Mouse (Mus musculus) limb, embryonic 12.5 days (tissue): ENCODE data around the gene Rgs14. TPM values are rescaled to one million over a fixed set of nuclear protein-coding genes. Genes with fewer than 3 reads are reported as not detected.

Experiments used
- ATAC-seq: fragments of 200-750 bp; cut with Nextera tagmentation; 2 replicates; pipeline ENCODE4 v1.8.0; 2017; ENCODE audit warnings: low read depth, moderate TSS enrichment; ENCODE audit not compliant: insufficient number of reproducible peaks, insufficient read depth, low FRiP score, low TSS enrichment
- H3K27ac ChIP-seq: fragments of 300-500 bp; sonication (generic); 2 replicates; pipeline ENCODE4 v1.5.1; 2016; ENCODE audit warnings: mild to moderate bottlenecking, moderate library complexity
- H3K27me3 ChIP-seq: fragments of 300-500 bp; sonication (generic); 2 replicates; pipeline ENCODE4 v1.6.1; 2016; ENCODE audit warnings: mild to moderate bottlenecking, moderate library complexity
- H3K36me3 ChIP-seq: fragments of 300-500 bp; sonication (generic); 2 replicates; pipeline ENCODE4 v1.6.1; 2016; ENCODE audit warnings: mild to moderate bottlenecking, moderate library complexity
- H3K4me1 ChIP-seq: fragments of 300-500 bp; sonication (generic); replicated peaks from 2 replicates; pipeline ENCODE4 v1.6.1; 2016
- H3K4me2 ChIP-seq: fragments of 300-500 bp; sonication (generic); 2 replicates; pipeline ENCODE4 v1.6.1; 2016; ENCODE audit warnings: mild to moderate bottlenecking, moderate library complexity
- H3K4me3 ChIP-seq: fragments of 300-500 bp; sonication (generic); replicated peaks from 2 replicates; pipeline ENCODE4 v1.5.1; 2016; ENCODE audit warnings: mild to moderate bottlenecking
- H3K9ac ChIP-seq: fragments of 300-500 bp; sonication (generic); replicated peaks from 2 replicates; pipeline ENCODE4 v1.6.1; 2016; ENCODE audit warnings: mild to moderate bottlenecking, moderate library complexity
- H3K9me3 ChIP-seq: fragments of 300-500 bp; sonication (generic); 2 replicates; pipeline ENCODE4 v1.6.1; 2016; ENCODE audit warnings: mild to moderate bottlenecking, moderate library complexity
- WGBS: fragments of 180-500 bp; shearing (Covaris S2); methylation state at CpG from one replicate; pipeline ENCODE4 v1.1.7; 2016; 5-methylcytosine and 5-hydroxymethylcytosine counted together
- polyA plus RNA-seq: library from polyadenylated mRNA; unstranded; fragments of >200 nt; fragmentation: Nextera tagmentation; extraction: Ambion mirVana; gene quantifications from 2 replicates; pipeline ENCODE4 v1.2.1, GENCODE M21; 2016

The Rgs14 gene
- polyA plus RNA-seq, 1 experiment from 2014 or later = 1.2 TPM

GRCm38 (mm10) chr13:55426613-55427012, 57.1 kb downstream of the Rgs14 start, which contains the start of gene F12:
TSS of gene F12 (minus strand) at chr13:55426793.
- 89% methylated on average over 10 of the region's 10 CpGs for WGBS
- Histone ChIP-seq H3K9me3 (no peaks in the 10 kb centered on the region), H3K36me3 (no peaks in the 10 kb centered on the region), H3K4me1 (peaks cover 3% of the 10 kb centered on the region), H3K4me2 (no peak within 1 kb of the TSS), H3K9ac (no peak within 1 kb of the TSS), H3K27me3 (peaks cover 22% of the 10 kb centered on the region), H3K4me3 (no peak within 1 kb of the TSS), H3K27ac (no peak within 1 kb of the TSS)
- ATAC-seq = no peak

- WGBS = 69% methylated on average over 12 of the region's 12 CpGs
Measured at GRCm38 (mm10) chr13:55429226-55429888, 59.8 kb downstream of the Rgs14 start.

DNA sequence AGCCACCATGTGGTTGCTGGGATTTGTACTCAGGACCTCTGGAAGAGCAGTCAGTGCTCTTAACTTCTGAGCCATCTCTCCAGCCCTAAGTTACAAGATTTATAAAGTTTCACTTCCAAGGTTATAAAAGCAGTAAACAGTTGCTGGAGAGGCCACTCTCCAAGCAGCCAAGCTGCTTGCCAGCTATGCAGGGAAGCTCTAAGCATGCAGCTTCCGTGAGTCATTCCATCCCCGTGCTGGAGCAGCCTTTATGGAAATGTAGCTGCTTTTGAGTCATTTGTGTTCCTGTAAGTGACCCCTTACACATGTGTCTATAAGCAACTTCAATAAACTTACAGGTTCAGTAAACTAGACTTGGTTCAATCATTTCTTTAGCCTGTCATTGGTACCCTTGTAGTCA, 61.0 kb downstream of the Rgs14 start:
- H3K9me3 ChIP-seq = 0 out of 2 replicates have a peak, but pooled peaks cover 5% of the 10 kb centered on the region
- no peaks in the 10 kb centered on the region for H3K36me3 ChIP-seq
- no peak for ATAC-seq
- 81% methylated on average over 2 of the region's 2 CpGs for WGBS
- peaks cover 4% of the 10 kb centered on the region for H3K27me3 ChIP-seq
- H3K27ac ChIP-seq = no peak overlapping the region
- no peak overlapping the region for H3K9ac ChIP-seq
- H3K4me3 ChIP-seq = no peak overlapping the region
- H3K4me2 ChIP-seq = no peak overlapping the region
- no peaks in the 10 kb centered on the region for H3K4me1 ChIP-seq

More at GRCm38 (mm10) chr13:55429226-55429888, 59.8 kb downstream of the Rgs14 start:
- no peak for ATAC-seq
- H3K4me1 ChIP-seq = no peaks in the 10 kb centered on the region
- no peak overlapping the region for H3K4me3 ChIP-seq
- no peak overlapping the region for H3K27ac ChIP-seq
- peaks cover 4% of the 10 kb centered on the region for H3K27me3 ChIP-seq
- no peak overlapping the region for H3K9ac ChIP-seq
- 0 out of 2 replicates have a peak, but pooled peaks cover 5% of the 10 kb centered on the region for H3K9me3 ChIP-seq
- no peak overlapping the region for H3K4me2 ChIP-seq
- no peaks in the 10 kb centered on the region for H3K36me3 ChIP-seq

DNA sequence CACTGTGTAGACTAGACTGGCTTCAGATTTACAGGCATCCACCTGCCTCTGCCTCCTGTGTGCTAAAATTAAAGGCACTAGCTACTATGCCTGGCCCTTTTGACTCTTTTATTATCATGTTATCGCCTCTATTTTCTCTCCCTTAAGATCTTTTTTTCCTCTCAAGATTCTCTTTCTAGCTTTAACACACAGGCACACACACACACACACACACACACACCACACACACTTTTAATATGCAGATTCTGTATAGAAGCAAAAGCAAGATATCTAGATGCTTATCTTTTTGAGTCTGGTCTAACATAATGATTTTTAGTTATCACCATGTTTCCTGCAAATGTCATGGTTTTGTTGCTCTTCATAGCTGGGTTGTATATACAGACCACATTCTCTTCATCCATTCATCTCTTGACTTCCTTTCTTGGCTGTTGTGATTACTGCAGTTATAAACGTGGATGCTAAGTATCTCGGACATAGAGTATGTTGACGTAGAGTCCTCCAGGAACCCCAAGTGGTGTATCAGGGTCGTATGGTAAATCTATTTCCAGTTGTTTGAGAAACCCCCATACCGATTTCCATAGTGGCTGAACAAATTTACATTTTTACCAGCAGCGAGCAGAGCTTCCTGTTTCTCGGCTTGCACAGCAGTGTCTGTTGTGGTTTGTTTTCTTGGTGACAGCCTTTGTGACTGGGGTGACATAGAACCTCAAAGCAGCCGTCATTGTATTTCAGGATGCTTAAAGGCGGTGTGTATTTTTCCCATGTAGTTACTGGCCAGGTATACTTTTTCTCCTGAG, 62.6 kb downstream of the Rgs14 start:
- Histone ChIP-seq H3K9ac (no peak overlapping the region), H3K9me3 (0 out of 2 replicates have a peak, but pooled peaks cover 5% of the 10 kb centered on the region), H3K27me3 (no peaks in the 10 kb centered on the region; the same call in 1 of the 2 replicates), H3K27ac (no peak overlapping the region), H3K4me1 (no peaks in the 10 kb centered on the region), H3K4me2 (no peak overlapping the region), H3K36me3 (no peaks in the 10 kb centered on the region), H3K4me3 (no peak overlapping the region)
- ATAC-seq = no peak
- WGBS = 77% methylated on average over 10 of the region's 10 CpGs

Other genes with a start within 250 kb of the Rgs14 start
- not detected in 2 replicates for gene Gm17617, start 236.2 kb upstream of the Rgs14 start, polyA plus RNA-seq
- gene Fgfr4, start 217.1 kb upstream of the Rgs14 start, polyA plus RNA-seq = 6.1 and 7.4 TPM in 2 replicates
- gene Nsd1, start 159.9 kb upstream of the Rgs14 start, polyA plus RNA-seq = 81.3 and 91.8 TPM in 2 replicates
- 361 and 370 TPM in 2 replicates for gene Prelid1, start 49.2 kb upstream of the Rgs14 start, polyA plus RNA-seq
- 108 and 109 TPM in 2 replicates for gene Rab24, start 47.8 kb upstream of the Rgs14 start, polyA plus RNA-seq
- 33.7 and 34.9 TPM in 2 replicates for gene Mxd3, start 39.9 kb upstream of the Rgs14 start, polyA plus RNA-seq
- gene Lman2, start 6.9 kb upstream of the Rgs14 start, polyA plus RNA-seq = 92.9 and 99.8 TPM in 2 replicates
- not detected in 2 replicates for gene Slc34a1, start 28.5 kb downstream of the Rgs14 start, polyA plus RNA-seq
- gene Pfn3, start 45.5 kb downstream of the Rgs14 start, polyA plus RNA-seq = not detected in 2 replicates
- gene F12, start 57.1 kb downstream of the Rgs14 start, polyA plus RNA-seq = 0.18 TPM in 1 of 2 replicates, not detected in the other
- 66.6 and 69.1 TPM in 2 replicates for gene Grk6, start 75.3 kb downstream of the Rgs14 start, polyA plus RNA-seq
- 0.67 and 1.1 TPM in 2 replicates for gene Prr7, start 94.5 kb downstream of the Rgs14 start, polyA plus RNA-seq
- gene Dbn1, start 118.4 kb downstream of the Rgs14 start, polyA plus RNA-seq = 361 and 375 TPM in 2 replicates
- 154 and 158 TPM in 2 replicates for gene Pdlim7, start 143.9 kb downstream of the Rgs14 start, polyA plus RNA-seq
- 2.4 and 2.7 TPM in 2 replicates for gene Dok3, start 159.6 kb downstream of the Rgs14 start, polyA plus RNA-seq
- gene Ddx41, start 166.9 kb downstream of the Rgs14 start, polyA plus RNA-seq = 77.3 and 80.1 TPM in 2 replicates
- gene Fam193b, start 201.4 kb downstream of the Rgs14 start, polyA plus RNA-seq = 65.1 and 69.4 TPM in 2 replicates
- 122 and 133 TPM in 2 replicates for gene Tmed9, start 204.0 kb downstream of the Rgs14 start, polyA plus RNA-seq
- 31.5 and 34.7 TPM in 2 replicates for gene B4galt7, start 230.2 kb downstream of the Rgs14 start, polyA plus RNA-seq